Mouse (Mus musculus) layer of hippocampus, adult 9-11 months (tissue): Measurements from ENCODE around the gene Ccdc155.

Experiments used
- DNase-seq: peaks from one replicate; pipeline ENCODE4 v3.0.0; 2022

Ccdc155 gene

GRCm38 (mm10) chr7:45141319-45141718 lies 63.4 kb downstream of the Ccdc155 start:
- DNase-seq = no peak

GRCm38 (mm10) chr7:45139904-45140723 lies 64.6 kb downstream of the Ccdc155 start:
- no peak for DNase-seq

GRCm38 (mm10) chr7:45138403-45138802 lies 66.3 kb downstream of the Ccdc155 start:
- no peak for DNase-seq

- no peak for DNase-seq
Measured at GRCm38 (mm10) chr7:45137171-45138006, 67.3 kb downstream of the Ccdc155 start.

- DNase-seq = peak; percentile 90
Measured at GRCm38 (mm10) chr7:45135993-45136567, 68.6 kb downstream of the Ccdc155 start, which contains the start of the genes Gm45713 and Flt3l. TSS of gene Gm45713 (minus strand) at chr7:45136231. TSS of gene Flt3l (minus strand) at chr7:45136432.

GRCm38 (mm10) chr7:45135370-45135769 lies 69.3 kb downstream of the Ccdc155 start:
- DNase-seq = no peak

GRCm38 (mm10) chr7:45134544-45135026 lies 70.1 kb downstream of the Ccdc155 start:
- DNase-seq = no peak
